Mouse (Mus musculus): Measurements from ENCODE around the gene Cav2. TPM values are rescaled to one million over a fixed set of nuclear protein-coding genes. Genes with fewer than 3 reads are reported as not detected.

The Cav2 gene
- total RNA-seq, 2 experiments from 2014 or later, result 32.0 to 37.4 TPM

DNA sequence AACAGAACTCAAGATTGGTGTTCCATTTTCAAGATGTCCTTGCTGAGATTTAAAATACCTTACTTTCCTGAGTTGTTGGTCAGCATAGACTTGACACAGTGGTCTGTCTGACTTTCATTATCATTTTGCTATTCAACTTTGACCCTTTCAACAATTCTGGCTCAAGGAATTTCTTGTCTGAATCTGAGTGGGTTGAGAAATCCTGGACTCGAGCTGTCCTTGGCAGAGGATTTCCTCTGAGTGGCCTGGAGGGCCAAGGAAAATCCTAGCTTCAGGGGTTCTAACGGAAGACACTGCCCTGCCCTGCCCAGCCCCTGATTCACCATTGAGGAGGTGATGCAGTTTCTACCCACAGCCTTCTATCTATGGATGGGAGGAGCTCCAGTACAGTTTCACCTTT lies 27.7 kb downstream of the Cav2 start:
- no peak for DNase-seq (ENCODE audit: low spot score in 2 of 2)

DNA sequence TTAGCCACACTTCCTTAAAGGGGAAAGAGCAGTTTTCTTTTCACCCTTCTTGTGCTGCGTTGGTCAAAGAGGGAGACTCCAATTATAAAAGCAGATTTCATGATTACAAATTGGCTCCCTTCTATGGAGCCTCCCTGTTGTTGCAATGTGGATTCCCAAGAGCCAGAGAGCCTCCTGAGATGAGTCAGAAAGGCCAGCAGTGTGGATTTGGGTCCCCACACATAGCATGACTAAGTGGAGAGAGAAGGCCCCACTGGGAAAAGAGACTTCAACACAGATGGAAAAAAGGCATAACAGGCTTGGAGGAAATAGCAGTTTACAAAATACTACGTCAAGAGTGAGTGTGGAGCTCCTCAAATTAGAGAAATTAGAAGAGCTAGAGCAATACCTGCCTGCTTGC lies 28.3 kb downstream of the Cav2 start:
- no peak for DNase-seq (ENCODE audit: low spot score in 2 of 2)

DNA sequence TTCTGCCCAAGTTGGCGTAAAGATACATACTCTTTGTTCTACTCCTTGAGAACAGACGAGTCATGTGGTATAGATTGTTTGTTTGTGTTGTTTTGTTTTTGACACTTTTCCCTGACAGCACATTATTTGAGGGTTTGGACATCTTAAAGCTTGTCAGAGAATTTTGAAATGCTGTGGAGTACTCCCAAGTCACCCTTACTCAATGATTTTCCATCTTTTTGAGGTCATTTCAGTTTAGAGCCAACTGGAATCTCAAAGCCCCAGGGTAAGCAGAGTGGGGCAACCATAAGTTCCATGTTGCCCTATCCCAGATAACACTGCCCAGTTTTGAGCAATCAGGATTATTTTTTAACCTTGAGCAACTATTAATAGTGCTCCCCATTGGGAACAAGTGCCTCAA lies 33.3 kb downstream of the Cav2 start:
- DNase-seq (ENCODE audit: low spot score in 2 of 2), result no peak

DNA sequence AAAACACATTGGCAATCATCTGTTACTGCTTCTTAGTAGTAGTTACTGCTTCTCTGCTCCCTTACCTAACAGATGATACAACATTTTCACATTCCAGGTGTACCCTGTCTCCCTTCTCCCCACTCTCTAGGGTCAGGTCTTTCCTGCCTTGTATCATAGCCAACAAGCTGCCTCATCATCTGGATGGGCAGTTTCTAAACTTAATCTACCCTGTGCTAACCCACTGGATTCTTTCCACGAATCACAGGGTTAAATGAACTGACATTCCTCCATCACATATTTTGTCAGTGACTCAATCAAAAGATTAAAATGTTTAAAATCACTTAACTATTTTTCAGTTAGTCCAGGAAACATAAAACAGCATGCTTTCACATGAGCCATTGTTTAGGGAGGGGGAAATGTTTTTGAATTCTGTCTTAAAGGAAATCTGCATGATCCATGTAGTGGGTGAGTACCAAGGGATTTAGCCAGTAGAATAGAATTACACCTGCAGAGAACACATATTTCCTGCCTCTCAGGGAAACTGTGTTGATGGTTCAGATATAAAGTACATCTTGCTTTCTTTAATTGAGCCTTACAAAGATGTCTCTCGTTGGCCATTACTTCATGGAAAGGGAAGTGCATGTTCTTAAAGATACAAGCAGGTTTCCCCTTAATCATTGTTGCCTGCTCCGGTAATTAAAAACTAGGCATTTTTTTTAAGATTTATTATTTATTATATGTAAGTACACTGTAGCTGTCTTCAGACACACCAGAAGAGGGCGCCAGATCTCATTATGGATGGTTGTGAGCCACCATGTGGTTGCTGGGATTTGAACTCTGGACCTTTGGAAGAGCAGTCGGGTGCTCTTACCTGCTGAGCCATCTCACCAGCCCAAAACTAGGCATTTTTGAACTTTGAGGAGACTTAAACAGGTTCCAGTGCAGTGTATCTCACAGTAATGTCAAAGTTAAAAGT lies 34.0 kb downstream of the Cav2 start:
- DNase-seq (ENCODE audit: low spot score in 2 of 2), result no peak

DNA sequence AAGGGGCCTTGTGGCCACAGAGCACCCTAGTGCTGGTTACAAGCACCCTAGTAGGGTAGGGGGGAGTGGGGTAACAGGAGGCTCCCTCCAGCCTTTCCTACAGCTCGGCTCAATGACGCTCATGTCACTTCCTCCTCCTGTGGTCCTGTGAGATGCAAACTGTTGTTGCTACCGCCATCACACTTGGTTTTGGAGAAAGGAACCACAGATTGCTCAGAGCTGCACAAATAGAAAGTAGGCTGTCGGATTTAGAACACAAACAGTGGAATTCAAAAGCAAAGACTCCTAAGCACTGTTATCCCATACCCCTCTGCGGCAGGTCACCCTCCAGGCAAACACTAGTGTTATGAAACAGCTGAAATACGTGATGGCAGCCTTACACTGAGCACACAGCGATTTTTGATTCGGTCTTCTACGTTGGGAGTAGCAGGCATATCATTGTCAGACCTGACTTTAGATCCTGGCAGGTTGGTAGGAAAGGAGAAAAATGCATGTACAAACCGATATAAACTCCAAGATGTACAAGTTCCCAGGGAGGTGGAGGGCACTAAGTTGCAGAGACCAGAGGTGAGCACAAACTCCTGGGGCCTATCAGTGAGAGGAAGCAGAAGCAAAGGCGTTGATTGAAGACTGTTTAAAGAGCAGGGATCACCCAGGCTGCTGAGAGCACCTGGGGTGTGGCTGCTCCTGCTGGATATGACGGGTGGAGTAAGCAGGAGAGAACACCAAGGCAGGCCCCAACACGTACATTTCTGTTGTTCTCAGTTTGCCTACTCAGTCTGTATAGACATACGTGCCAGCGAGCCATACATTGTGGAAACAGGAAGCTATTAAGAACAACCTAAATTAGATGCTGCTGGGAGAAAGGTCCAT lies 35.5 kb downstream of the Cav2 start:
- DNase-seq (ENCODE audit: low spot score in 2 of 2), result no peak

DNA sequence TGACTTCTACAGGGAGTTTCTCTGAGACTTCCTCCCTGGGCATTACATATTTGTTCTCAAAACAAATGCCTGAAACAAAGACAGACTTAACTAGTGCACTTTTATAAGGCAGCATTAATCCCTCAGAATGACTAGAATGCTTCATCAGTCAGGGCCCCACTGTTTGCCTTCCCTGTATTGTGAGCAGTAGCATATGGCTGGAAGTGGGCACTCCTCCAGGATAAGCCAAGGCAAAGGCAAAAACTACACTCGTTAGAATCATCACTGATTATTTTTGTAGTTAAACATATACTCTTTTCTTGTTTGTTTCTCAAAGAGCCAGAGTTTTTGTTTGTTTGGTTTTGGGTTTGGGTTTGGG lies 36.2 kb downstream of the Cav2 start:
- no peak for DNase-seq (ENCODE audit: low spot score in 2 of 2)

DNA sequence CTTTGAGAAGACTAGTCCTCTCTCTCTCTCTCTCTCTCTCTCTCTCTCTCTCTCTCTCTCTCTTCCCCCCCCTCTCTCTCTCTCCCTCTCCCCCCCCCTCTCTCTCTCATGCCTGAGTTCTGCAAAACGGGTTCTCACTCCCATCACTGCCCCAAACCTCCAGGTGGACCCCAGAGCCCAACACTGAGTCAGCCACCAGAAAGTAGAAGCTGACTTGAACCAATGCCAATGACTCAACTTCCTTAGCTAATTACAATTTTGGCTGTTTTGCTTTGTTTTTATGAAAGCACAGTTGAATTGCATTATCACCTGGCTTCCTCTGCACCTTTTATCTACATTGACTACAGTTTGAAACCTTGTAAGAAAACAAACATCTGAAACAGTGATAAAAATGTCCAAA lies 37.0 kb downstream of the Cav2 start:
- no peak for DNase-seq (ENCODE audit: low spot score in 2 of 2)

DNA sequence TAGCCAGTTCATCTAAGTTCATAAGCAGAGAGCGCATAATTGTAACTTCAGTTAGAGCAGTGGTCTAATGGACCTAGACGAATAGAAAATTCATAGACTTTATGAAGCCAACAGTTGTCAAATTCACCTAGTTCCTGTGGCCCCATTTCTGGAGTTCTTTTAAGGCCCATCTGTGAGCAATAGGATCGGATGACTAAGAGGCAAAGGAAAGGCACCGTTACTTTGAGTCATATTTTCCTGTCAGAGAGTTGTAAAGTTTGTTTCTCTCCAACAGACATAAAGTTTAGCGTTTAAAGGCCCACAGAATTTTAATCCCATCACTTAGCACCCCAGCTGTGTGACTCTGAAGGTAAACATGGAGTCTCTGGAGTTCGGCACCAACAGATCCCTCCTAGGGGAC lies 41.0 kb downstream of the Cav2 start:
- DNase-seq (ENCODE audit: low spot score in 2 of 2), result no peak

DNA sequence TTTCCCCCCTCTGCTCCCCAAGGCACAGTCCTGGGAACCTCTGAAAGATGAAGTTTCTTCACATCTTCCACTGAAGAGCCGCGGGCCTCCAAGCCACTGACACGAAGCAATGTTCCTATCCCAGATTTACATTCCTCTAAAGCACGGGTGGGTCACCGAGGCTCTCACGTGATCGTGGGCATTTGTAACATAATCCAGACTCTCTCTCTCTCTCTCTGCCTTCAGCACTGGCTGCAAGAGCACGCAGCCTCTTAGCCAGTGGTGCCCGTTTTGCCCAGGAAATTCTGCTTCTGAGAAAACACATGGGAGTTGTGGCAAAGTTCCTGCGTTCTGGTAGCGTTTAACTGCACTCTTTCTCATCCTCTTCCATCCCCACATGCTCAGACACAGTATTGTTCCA lies 46.2 kb downstream of the Cav2 start:
- no peak for DNase-seq (ENCODE audit: low spot score in 2 of 2)

DNA sequence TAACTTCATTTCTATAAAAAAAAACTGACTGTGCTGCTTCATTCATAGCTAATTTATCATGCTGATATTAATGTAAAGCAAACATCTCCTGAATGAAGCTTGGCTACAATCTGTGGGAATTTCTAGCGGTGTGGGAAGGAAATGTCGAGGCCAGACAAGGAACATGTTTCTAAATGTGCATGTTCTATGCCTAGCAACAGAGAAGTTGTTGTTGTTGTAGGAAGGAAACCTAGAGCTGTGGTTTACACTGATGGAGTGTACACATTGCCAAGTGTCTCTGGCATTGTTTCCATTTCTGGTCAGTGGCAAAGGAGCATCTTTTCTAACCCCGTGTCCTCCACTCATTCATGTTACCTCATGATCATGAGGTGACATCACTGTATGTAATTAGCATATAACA lies 48.8 kb downstream of the Cav2 start:
- no peak for DNase-seq (ENCODE audit: low spot score in 2 of 2)

DNA sequence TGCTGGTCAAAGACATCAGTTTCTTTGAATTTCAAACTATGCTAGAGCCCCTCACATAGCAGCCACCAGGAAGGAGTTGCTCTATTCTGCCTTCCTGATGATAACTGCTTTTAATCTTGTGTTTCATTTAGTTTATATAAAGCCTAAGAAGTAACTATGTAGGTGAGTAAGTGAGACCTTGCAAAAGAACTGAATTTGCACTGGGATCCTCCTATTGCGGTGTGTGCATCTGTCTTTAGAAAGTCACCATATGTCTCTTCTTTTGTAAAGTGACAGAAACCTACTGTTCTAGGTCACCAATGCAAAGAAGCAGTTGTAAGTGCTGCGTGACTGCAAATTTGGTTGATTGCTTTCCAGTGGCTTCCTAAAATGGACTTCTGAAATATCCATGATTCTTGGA lies 56.7 kb downstream of the Cav2 start:
- no peak for DNase-seq (ENCODE audit: low spot score in 2 of 2)

Other genes with a start within 250 kb of the Cav2 start
- gene Tes, start 216.0 kb upstream of the Cav2 start, total RNA-seq (2021), result 1 to 10 TPM; 5.2 to 5.7 TPM
- 100 to 1,000 TPM; 376 to 427 TPM for gene Cav1, start 25.1 kb downstream of the Cav2 start, total RNA-seq (2021)
- 10 to 100 TPM; 14.7 to 15.0 TPM for gene Met, start 182.6 kb downstream of the Cav2 start, total RNA-seq (2021)

Measured in gastrocnemius, postnatal 4 days (tissue).